Mouse (Mus musculus) hindbrain, embryonic 13.5 days (tissue): ENCODE measurements around the gene Apoc4. TPM values are rescaled to one million over a fixed set of nuclear protein-coding genes. Genes with fewer than 3 reads are reported as not detected.

Source experiments
- ATAC-seq: fragments of 200-750 bp; cut with Nextera tagmentation; 2 replicates; pipeline ENCODE4 v1.8.0; 2017; ENCODE audit warnings: moderate TSS enrichment; ENCODE audit not compliant: low FRiP score
- H3K27ac ChIP-seq: fragments of 300-500 bp; sonication (generic); 2 replicates; pipeline ENCODE4 v1.5.1; 2015; ENCODE audit warnings: inconsistent platforms, mild to moderate bottlenecking, moderate library complexity
- H3K27me3 ChIP-seq: fragments of 300-500 bp; sonication (generic); 2 replicates; pipeline ENCODE4 v1.6.1; 2015; ENCODE audit warnings: mild to moderate bottlenecking, inconsistent platforms
- H3K36me3 ChIP-seq: fragments of 300-500 bp; sonication (generic); 2 replicates; pipeline ENCODE4 v1.6.1; 2015; ENCODE audit warnings: mild to moderate bottlenecking, inconsistent platforms
- H3K4me1 ChIP-seq: fragments of 300-500 bp; sonication (generic); replicated peaks from 2 replicates; pipeline ENCODE4 v1.6.1; 2015; ENCODE audit warnings: inconsistent platforms
- H3K4me2 ChIP-seq: fragments of 300-500 bp; sonication (generic); 2 replicates; pipeline ENCODE4 v1.6.1; 2015; ENCODE audit warnings: inconsistent platforms, mild to moderate bottlenecking, moderate library complexity
- H3K4me3 ChIP-seq: fragments of 300-500 bp; sonication (generic); 2 replicates; pipeline ENCODE4 v1.5.1; 2015; ENCODE audit warnings: mild to moderate bottlenecking, inconsistent platforms
- H3K9ac ChIP-seq: fragments of 300-500 bp; sonication (generic); 2 replicates; pipeline ENCODE4 v1.6.1; 2015; ENCODE audit warnings: mild to moderate bottlenecking, inconsistent platforms
- H3K9me3 ChIP-seq: fragments of 300-500 bp; sonication (generic); 2 replicates; pipeline ENCODE4 v1.6.1; 2016; ENCODE audit warnings: inconsistent platforms
- WGBS: fragments of 180-500 bp; shearing (Covaris S2); methylation state at CpG from one replicate; pipeline ENCODE4 v1.1.7; 2015; 5-methylcytosine and 5-hydroxymethylcytosine counted together
- polyA plus RNA-seq: library from polyadenylated mRNA; unstranded; fragments of >200 nt; fragmentation: Nextera tagmentation; extraction: Ambion mirVana; gene quantifications from 2 replicates; pipeline ENCODE4 v1.2.1, GENCODE M21; 2015

Gene Apoc4
- polyA plus RNA-seq, 1 experiment from 2014 or later: not detected

GRCm38 (mm10) chr7:19713196-19713595, 31.9 kb upstream of the Apoc4 start:
- Histone ChIP-seq H3K9ac (no peak overlapping the region), H3K4me1 (peaks cover 26% of the 10 kb centered on the region), H3K27me3 (no peaks in the 10 kb centered on the region), H3K4me2 (no peak overlapping the region), H3K36me3 (peaks cover 49% of the 10 kb centered on the region), H3K27ac (no peak overlapping the region), H3K4me3 (no peak overlapping the region), H3K9me3 (no peaks in the 10 kb centered on the region)
- 60% methylated on average over 4 of the region's 4 CpGs for whole genome bisulfite sequencing
- ATAC-seq: no peak

GRCm38 (mm10) chr7:19712414-19712813, 31.1 kb upstream of the Apoc4 start:
- H3K4me1 ChIP-seq: peaks cover 26% of the 10 kb centered on the region
- H3K4me2 ChIP-seq: no peak overlapping the region
- ATAC-seq: no peak
- H3K4me3 ChIP-seq: no peak overlapping the region
- H3K27me3 ChIP-seq: no peaks in the 10 kb centered on the region
- no peaks in the 10 kb centered on the region for H3K9me3 ChIP-seq
- peaks cover 56% of the 10 kb centered on the region for H3K36me3 ChIP-seq
- WGBS: 83% methylated on average over 4 of the region's 4 CpGs
- H3K27ac ChIP-seq: no peak overlapping the region
- H3K9ac ChIP-seq: no peak overlapping the region

GRCm38 (mm10) chr7:19710650-19711049, 29.4 kb upstream of the Apoc4 start:
- Histone ChIP-seq H3K27ac (no peak overlapping the region), H3K4me1 (peaks cover 17% of the 10 kb centered on the region), H3K36me3 (peaks cover 66% of the 10 kb centered on the region), H3K27me3 (no peaks in the 10 kb centered on the region), H3K4me2 (no peak overlapping the region), H3K4me3 (no peak overlapping the region), H3K9ac (no peak overlapping the region), H3K9me3 (no peaks in the 10 kb centered on the region)
- no peak for ATAC-seq
- 94% methylated on average over 10 of the region's 10 CpGs for whole genome bisulfite sequencing

GRCm38 (mm10) chr7:19705271-19705670, 24.0 kb upstream of the Apoc4 start:
- no peaks in the 10 kb centered on the region for H3K27me3 ChIP-seq
- H3K27ac ChIP-seq: no peak overlapping the region
- no peak for ATAC-seq
- 96% methylated on average over 7 of the region's 7 CpGs for WGBS
- no peak overlapping the region for H3K9ac ChIP-seq
- H3K9me3 ChIP-seq: no peaks in the 10 kb centered on the region
- H3K36me3 ChIP-seq: peaks cover 67% of the 10 kb centered on the region
- H3K4me3 ChIP-seq: no peak overlapping the region
- no peak overlapping the region for H3K4me2 ChIP-seq
- peaks cover 3% of the 10 kb centered on the region; the same call in 1 of the 2 replicates for H3K4me1 ChIP-seq

- peaks cover 60% of the 10 kb centered on the region for H3K36me3 ChIP-seq
Observed at GRCm38 (mm10) chr7:19704475-19704874, 23.2 kb upstream of the Apoc4 start.

GRCm38 (mm10) chr7:19702859-19703555, 21.7 kb upstream of the Apoc4 start:
- ATAC-seq: no peak
- WGBS: 95% methylated on average over 16 of the region's 16 CpGs
- H3K27ac ChIP-seq: no peak overlapping the region
- peaks cover 9% of the 10 kb centered on the region; the same call in 1 of the 2 replicates for H3K27me3 ChIP-seq
- no peak overlapping the region for H3K4me2 ChIP-seq
- peak overlapping the region; percentile 2; the same call in 1 of the 2 replicates for H3K9ac ChIP-seq
- no peak overlapping the region for H3K4me3 ChIP-seq
- H3K9me3 ChIP-seq: no peaks in the 10 kb centered on the region
- H3K4me1 ChIP-seq: peaks cover 20% of the 10 kb centered on the region
- H3K36me3 ChIP-seq: peaks cover 47% of the 10 kb centered on the region

More at GRCm38 (mm10) chr7:19704475-19704874, 23.2 kb upstream of the Apoc4 start:
- peaks cover 5% of the 10 kb centered on the region for H3K4me1 ChIP-seq
- no peak overlapping the region for H3K4me2 ChIP-seq
- no peak overlapping the region for H3K9ac ChIP-seq
- no peak overlapping the region for H3K27ac ChIP-seq
- no peak overlapping the region for H3K4me3 ChIP-seq
- no peaks in the 10 kb centered on the region for H3K27me3 ChIP-seq
- no peaks in the 10 kb centered on the region for H3K9me3 ChIP-seq
- 97% methylated on average over 4 of the region's 4 CpGs for WGBS
- no peak for ATAC-seq

- no peak overlapping the region for H3K4me3 ChIP-seq
- H3K9ac ChIP-seq: no peak overlapping the region
- peak overlapping the region; percentile 73 for H3K27ac ChIP-seq
- ATAC-seq: peak; percentile 40; the same call in 1 of the 2 replicates
- 30% methylated on average over 22 of the region's 22 CpGs for WGBS
- H3K4me2 ChIP-seq: no peak overlapping the region
- peaks cover 39% of the 10 kb centered on the region for H3K36me3 ChIP-seq
- peaks cover 12% of the 10 kb centered on the region; the same call in 1 of the 2 replicates for H3K27me3 ChIP-seq
- H3K4me1 ChIP-seq: peaks cover 21% of the 10 kb centered on the region
- no peaks in the 10 kb centered on the region for H3K9me3 ChIP-seq
Observed at GRCm38 (mm10) chr7:19701069-19701761, 19.9 kb upstream of the Apoc4 start.

- 62% methylated on average over 12 of the region's 12 CpGs for WGBS
- Histone ChIP-seq H3K4me2 (no peak overlapping the region), H3K4me3 (no peak overlapping the region)
Observed at GRCm38 (mm10) chr7:19700299-19701068, 19.2 kb upstream of the Apoc4 start.

GRCm38 (mm10) chr7:19699827-19700148, 18.5 kb upstream of the Apoc4 start:
- H3K4me3 ChIP-seq: no peak overlapping the region
- WGBS: 87% methylated on average over 4 of the region's 4 CpGs
- no peak overlapping the region for H3K9ac ChIP-seq
- H3K27ac ChIP-seq: peak overlapping the region; percentile 19; the same call in 1 of the 2 replicates
- peaks cover 21% of the 10 kb centered on the region for H3K4me1 ChIP-seq
- peaks cover 12% of the 10 kb centered on the region; the same call in 1 of the 2 replicates for H3K27me3 ChIP-seq
- no peak for ATAC-seq
- peaks cover 36% of the 10 kb centered on the region for H3K36me3 ChIP-seq
- H3K9me3 ChIP-seq: no peaks in the 10 kb centered on the region
- H3K4me2 ChIP-seq: no peak overlapping the region

More at GRCm38 (mm10) chr7:19700299-19701068, 19.2 kb upstream of the Apoc4 start:
- Histone ChIP-seq H3K9ac (no peak overlapping the region), H3K36me3 (peaks cover 39% of the 10 kb centered on the region), H3K27me3 (peaks cover 12% of the 10 kb centered on the region; the same call in 1 of the 2 replicates), H3K4me1 (peaks cover 21% of the 10 kb centered on the region), H3K9me3 (no peaks in the 10 kb centered on the region), H3K27ac (0 out of 2 replicates have a peak overlapping the region, but pooled peaks have one; percentile 18)
- ATAC-seq: no peak

- Histone ChIP-seq H3K4me3 (peak within 1 kb of the TSS; percentile 35), H3K9me3 (no peaks in the 10 kb centered on the region), H3K9ac (peak within 1 kb of the TSS; percentile 68), H3K4me1 (peaks cover 21% of the 10 kb centered on the region), H3K36me3 (peaks cover 30% of the 10 kb centered on the region), H3K27ac (peak within 1 kb of the TSS; percentile 19), H3K27me3 (peaks cover 12% of the 10 kb centered on the region; the same call in 1 of the 2 replicates), H3K4me2 (peak within 1 kb of the TSS; percentile 58)
- peak; percentile 29 for ATAC-seq
- WGBS: 1% methylated on average over 20 of the region's 20 CpGs
Observed at GRCm38 (mm10) chr7:19698907-19699826, 17.9 kb upstream of the Apoc4 start, which contains the start of gene Apoe. Gene Apoe (minus strand): TSS chr7:19699188.
